Mouse (Mus musculus): ENCODE results near the gene Hoxa6. TPM values are rescaled to one million over a fixed set of nuclear protein-coding genes. Genes with fewer than 3 reads are reported as not detected.
A peak's percentile ranks its signal among the peaks of the same experiment; 100 is the strongest.

Gene Hoxa6
- polyA plus RNA-seq, 1 experiment from 2014 or later = not detected

DNA sequence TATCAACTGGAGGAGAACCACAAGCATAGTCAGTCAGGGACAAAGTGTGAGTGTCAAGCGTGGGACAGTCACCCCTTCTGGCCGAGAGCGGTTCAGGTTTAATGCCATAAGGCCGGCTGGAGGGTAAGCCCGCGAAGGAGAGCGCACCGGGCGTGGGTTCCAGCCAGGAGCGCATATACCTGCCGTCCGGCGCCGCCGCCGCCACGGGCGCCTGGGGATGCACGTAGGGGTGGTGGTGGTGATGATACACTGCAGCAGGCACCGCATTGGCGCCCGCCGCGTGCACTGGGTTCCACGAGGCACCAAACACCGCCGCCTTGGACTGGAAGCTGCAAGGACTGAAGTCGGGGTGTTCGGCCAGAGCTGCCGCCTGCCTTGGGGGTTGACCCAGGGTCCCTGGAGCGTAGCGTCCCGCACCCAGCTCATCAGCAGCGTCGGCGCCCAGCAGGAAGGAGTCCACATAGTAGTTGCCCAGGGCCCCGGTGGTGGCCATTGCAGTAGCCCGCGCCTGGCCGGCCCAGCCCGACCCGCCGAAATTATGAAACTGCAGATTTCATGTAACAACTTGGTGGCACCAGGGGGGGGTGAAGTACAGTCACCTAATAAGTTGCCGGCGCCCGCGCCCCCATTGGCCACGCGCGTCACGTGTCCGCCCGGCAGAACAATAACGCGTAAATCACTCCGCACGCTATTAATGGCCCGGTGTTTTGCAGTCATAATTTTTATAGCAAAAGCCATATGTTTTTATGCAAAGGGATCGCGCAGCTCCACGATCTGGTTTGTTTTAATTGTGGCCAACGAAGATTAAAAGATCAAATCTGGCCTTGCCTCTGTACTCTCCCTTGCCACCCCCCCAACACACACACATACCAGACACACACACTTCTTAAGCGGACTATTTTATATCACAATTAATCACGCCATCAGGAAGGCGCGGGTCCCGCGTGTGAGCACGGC is 17.4 kb upstream of the Hoxa6 start:
- Histone ChIP-seq H3K36me3 (ENCODE audit: inconsistent target) (no peaks in the 10 kb centered on the region), H3K79me2 (ENCODE audit: inconsistent target) (no peaks in the 10 kb centered on the region), H3K4me3 (ENCODE audit: inconsistent target) (no peak overlapping the region), H3K27ac (no peak overlapping the region)
- under 1% methylated on average over 66 of the region's 69 CpGs for WGBS (ENCODE audit: missing documents)

DNA sequence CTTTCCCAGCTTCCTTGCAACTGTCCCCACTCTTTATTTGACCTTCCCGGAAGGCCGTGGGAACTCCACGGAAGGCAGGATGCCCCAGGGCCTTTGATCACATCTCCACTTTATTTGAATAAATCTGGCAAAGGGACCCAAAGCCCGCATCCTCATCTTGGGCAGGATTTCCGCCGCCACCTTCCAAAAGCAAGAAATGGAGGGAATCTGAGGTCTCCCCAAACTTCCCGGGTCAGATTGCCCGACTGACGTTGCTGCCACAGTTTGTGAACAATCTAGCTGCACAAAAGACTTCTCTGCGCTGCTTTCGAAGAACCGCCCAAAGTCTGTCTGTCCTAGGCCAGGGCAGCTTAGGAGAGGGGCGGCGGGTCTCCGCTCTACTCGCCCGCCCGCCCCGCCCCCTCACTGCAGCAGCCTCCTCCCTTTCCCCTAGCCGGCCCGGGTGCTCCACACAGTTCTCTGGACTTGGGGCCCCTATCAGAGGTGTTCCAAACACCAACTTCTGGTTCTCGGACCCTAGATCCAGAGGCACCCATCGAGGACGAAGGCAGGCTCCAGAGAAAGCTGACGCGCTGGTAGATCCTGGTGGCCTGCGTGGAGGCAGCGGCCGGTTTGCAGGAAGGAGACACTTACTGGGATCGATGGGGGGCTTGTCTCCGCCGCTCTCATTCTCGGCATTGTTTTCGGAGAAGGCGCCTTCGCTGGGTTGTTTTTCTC is 16.5 kb upstream of the Hoxa6 start:
- 2% methylated on average over 31 of the region's 36 CpGs for WGBS (ENCODE audit: missing documents)
- Histone ChIP-seq H3K4me3 (ENCODE audit: inconsistent target) (no peak overlapping the region), H3K27ac (no peak overlapping the region), H3K79me2 (ENCODE audit: inconsistent target) (no peaks in the 10 kb centered on the region), H3K36me3 (ENCODE audit: inconsistent target) (no peaks in the 10 kb centered on the region)

DNA sequence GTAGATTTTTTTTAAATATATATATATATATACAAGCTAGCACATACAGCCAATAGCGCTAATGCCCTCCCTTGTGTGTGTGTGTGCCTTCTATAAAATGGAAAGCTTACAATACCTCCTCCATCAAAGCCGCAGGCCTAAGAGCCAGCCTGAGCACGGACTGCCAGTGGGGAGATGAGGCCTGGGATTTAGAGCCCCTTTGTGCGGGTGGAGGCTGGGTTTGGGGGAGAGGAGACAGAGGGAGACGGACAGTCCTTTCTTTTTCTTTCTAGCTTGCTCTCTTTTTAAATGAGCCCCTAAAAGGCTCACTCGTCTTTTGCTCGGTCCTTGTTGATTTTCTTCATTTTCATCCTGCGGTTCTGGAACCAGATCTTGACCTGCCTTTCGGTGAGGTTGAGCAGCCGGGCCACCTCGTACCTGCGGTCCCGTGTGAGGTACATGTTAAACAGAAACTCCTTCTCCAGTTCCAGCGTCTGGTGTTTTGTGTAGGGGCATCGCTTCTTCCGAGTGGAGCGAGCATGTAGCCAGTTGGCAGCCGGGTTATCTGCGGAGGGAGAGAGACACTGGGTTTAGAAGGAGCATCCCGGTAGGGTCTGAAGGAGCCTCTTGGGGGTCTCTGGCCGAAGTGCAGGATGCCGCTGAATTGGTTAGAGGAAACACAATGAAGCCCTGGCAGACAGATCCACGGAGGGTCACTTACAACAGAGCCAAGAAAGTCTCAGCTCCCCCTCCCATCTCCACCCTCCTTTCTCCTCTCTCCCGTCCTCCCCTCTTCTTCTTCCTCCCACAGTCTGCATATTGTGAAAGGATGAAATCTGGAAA is 15.6 kb upstream of the Hoxa6 start:
- Histone ChIP-seq H3K36me3 (ENCODE audit: inconsistent target) (no peaks in the 10 kb centered on the region), H3K4me3 (ENCODE audit: inconsistent target) (no peak overlapping the region), H3K79me2 (ENCODE audit: inconsistent target) (no peaks in the 10 kb centered on the region), H3K27ac (no peak overlapping the region)
- 15% methylated on average over 20 of the region's 24 CpGs for WGBS (ENCODE audit: missing documents)

DNA sequence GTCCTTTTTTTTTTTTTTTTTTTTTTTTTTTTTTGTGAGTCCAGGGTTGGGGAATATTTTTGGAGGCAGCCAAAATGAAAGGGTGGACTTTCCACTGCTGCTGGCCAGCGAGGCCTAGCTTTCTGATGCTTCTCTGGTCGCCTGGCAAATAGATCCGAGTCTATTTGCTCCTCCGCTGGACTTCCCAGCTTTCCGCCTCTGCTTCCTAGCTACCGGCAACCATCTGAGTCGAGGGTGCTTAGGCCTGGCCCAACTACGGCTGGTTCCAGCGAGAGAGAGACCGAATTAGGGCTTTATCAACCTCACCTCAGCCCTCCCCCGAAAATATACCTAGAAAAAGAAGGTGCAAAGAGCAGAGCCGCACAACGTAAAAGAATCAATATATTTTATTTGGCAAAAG is 14.2 kb upstream of the Hoxa6 start:
- no peaks in the 10 kb centered on the region for H3K36me3 ChIP-seq (ENCODE audit: inconsistent target)
- no peak overlapping the region for H3K4me3 ChIP-seq (ENCODE audit: inconsistent target)
- H3K79me2 ChIP-seq (ENCODE audit: inconsistent target) = no peaks in the 10 kb centered on the region
- WGBS (ENCODE audit: missing documents) = 42% methylated on average over 13 of the region's 13 CpGs
- H3K27ac ChIP-seq = no peak overlapping the region

DNA sequence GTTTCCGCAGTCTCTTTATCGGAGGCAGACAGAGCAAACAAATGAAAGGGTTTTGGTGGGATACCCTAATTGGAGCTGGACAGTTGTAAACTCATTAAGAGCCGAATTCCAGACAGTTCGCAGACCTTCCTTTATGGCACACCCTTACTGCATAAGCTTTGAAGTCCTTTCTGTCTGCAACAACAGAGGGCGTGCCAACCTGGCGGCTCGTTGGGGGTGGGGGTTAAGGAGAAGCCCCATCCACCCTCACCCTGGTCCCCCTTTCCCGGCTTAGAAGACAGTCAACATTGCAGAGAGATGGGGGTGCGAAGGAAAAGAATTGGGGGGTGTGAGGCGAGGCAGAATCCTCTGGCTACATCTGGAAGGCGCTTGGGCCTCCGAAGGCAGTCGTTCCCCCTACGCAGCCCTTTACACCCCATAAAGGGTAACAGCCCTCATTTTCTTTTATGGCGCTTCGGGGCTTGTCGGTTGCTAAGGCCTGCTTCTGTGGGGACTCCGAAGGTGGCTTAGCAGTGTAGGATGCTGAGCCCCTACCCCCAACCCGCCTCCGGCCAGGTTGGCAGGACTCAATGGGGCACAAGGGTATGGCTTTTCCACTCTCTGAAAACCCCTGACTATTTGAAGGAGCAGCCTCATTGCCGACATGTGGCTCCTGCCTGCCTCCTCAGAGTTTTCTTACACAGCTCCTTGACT is 13.6 kb upstream of the Hoxa6 start:
- Histone ChIP-seq H3K4me3 (ENCODE audit: inconsistent target) (no peak overlapping the region; the same call in 1 of the 2 replicates), H3K36me3 (ENCODE audit: inconsistent target) (no peaks in the 10 kb centered on the region), H3K27ac (no peak overlapping the region), H3K79me2 (ENCODE audit: inconsistent target) (no peaks in the 10 kb centered on the region)
- WGBS (ENCODE audit: missing documents) = 20% methylated on average over 21 of the region's 21 CpGs

DNA sequence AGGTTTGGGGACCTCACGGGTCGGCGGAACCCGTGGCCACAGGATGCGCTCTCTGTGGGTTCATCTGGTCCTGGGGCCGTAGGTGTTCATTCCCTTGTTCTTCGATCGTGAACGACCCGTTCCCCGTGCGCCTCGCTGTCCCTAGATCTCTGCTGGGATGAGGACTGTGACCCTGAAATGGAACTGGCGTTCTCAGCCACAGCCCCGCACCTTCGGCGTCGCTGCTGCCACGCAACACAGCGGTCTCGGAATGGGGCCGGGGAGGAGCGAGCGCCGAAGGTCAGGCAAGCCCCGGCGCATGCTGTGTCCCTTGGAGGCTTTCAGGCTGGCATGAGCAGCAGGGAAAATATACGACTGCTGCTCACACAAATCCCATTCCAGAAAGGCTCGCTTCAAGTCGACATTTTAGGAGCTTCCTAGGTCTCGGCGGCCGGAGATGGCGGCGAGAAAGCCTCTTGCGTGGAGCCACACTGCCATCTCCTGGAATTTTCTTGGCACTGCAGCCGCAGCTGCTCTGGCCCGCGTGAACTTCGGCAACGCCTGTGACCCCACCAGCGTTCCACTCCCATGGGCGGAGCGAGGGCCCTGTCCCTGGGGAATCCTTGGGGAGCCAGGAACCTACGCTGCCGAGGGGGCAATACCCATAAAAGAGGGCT is 12.9 kb upstream of the Hoxa6 start, which contains the start of gene Hoxa7:
Hoxa7 (minus strand) TSS at position 518 of the 656 bp plus-strand sequence.
- no peak within 1 kb of the TSS for H3K27ac ChIP-seq
- H3K4me3 ChIP-seq (ENCODE audit: inconsistent target) = peak within 1 kb of the TSS; percentile 26
- H3K79me2 ChIP-seq (ENCODE audit: inconsistent target) = no peaks in the 10 kb centered on the region
- no peaks in the 10 kb centered on the region for H3K36me3 ChIP-seq (ENCODE audit: inconsistent target)
- 1% methylated on average over 46 of the region's 46 CpGs for WGBS (ENCODE audit: missing documents)

DNA sequence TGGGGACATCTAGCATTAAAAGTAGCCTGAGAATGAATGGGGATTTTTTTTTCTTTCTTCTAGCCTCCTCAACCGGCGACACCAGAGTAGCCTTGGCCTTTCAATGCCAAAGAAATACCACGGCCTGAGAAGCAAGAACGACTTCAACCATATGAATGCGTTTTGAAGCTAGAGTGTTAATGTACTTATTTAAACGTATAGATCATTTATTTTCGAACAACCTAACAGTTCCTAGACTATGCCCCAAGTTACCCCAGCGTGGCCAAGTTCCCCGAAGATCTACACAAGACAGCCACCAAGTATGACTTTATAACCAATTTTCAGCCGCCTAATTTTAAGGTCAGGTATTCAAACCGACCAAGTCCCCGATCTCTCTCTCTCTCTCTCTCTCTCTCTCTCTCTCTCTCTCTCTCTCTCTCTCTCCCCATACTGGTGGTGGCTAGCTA is 12.4 kb upstream of the Hoxa6 start:
- Histone ChIP-seq H3K79me2 (ENCODE audit: inconsistent target) (no peaks in the 10 kb centered on the region), H3K4me3 (ENCODE audit: inconsistent target) (peak overlapping the region; percentile 26; the same call in 1 of the 2 replicates), H3K36me3 (ENCODE audit: inconsistent target) (no peaks in the 10 kb centered on the region), H3K27ac (no peak overlapping the region)
- WGBS (ENCODE audit: missing documents) = 15% methylated on average over 12 of the region's 12 CpGs

DNA sequence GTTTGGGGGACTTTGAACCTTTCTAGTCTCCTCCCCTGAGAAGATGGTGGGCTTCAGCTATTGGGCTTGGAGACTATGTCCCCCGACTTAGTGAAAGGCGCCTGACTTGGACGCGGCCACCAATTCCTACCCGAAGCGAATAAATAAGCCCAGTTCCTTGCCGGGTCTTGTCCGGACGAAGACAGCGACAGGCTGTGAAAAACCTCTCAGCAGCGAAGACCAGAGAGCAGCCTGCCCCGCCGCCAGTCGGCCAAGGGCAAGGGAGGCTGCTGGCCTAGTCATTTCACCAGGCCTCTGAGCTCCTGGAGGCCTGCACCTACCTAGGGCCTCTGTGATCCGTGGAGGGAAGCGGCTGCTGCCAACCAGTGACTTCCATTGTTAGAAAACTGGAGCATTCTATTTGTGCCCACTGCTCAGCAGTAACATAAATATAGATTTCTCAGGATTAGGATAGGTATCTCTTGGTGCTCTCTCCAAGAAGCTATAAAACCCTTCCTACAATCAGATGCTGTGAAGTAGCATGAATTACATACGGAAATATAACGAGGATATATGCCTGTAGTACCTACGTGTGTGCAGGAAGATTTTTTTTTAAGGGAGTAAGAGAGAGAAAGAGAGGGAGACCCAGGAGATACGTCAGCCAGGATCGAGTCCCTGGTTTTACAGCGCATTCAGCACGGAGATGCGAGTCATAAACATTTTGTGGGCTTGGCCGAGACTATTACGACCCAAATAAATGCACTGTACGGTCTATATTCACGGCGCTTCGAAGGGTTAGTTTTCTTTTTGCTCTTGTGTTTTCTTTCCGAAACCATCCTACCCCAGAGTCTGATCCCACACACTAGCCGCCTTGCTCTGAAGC is 11.7 kb upstream of the Hoxa6 start:
- H3K79me2 ChIP-seq (ENCODE audit: inconsistent target) = no peaks in the 10 kb centered on the region
- H3K4me3 ChIP-seq (ENCODE audit: inconsistent target) = no peak overlapping the region
- H3K36me3 ChIP-seq (ENCODE audit: inconsistent target) = no peaks in the 10 kb centered on the region
- 56% methylated on average over 32 of the region's 32 CpGs for WGBS (ENCODE audit: missing documents)
- H3K27ac ChIP-seq = no peak overlapping the region

DNA sequence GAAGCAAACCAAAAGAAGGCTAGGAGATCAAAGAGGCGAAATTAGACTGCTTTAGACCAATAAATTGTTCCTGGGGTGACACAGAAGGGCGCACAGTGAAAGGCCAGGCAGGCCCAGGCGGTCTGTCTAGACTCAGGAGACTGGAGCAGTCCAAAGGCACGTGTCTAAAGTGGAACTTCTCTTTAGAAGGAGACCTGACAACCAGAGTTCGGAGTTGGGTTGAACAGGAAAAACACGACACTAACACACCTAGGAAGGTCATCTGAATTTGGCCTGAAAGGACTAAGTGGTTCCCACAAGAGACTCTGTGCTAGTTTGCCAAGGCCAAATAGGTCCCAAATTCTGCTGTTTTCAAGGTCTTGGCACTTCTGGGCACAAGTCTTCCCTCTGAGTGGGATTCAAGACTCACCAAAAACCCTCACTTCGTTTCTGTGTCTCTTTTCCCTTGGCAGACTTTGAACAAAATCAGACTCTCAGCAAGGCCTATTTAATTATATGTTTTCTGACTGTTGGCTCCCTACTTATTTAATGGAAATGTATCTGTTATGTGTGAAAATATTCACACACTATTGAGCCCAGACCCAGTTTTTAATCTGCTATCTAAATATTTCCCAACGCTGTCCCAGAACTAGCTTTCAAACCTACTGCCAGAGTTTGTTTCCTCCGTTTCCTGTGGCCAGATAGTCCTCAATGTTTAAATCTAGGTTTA is 10.9 kb upstream of the Hoxa6 start:
- 83% methylated on average over 9 of the region's 9 CpGs for WGBS (ENCODE audit: missing documents)
- H3K36me3 ChIP-seq (ENCODE audit: inconsistent target) = no peaks in the 10 kb centered on the region
- H3K27ac ChIP-seq = no peak overlapping the region
- H3K4me3 ChIP-seq (ENCODE audit: inconsistent target) = no peak overlapping the region
- H3K79me2 ChIP-seq (ENCODE audit: inconsistent target) = no peaks in the 10 kb centered on the region

DNA sequence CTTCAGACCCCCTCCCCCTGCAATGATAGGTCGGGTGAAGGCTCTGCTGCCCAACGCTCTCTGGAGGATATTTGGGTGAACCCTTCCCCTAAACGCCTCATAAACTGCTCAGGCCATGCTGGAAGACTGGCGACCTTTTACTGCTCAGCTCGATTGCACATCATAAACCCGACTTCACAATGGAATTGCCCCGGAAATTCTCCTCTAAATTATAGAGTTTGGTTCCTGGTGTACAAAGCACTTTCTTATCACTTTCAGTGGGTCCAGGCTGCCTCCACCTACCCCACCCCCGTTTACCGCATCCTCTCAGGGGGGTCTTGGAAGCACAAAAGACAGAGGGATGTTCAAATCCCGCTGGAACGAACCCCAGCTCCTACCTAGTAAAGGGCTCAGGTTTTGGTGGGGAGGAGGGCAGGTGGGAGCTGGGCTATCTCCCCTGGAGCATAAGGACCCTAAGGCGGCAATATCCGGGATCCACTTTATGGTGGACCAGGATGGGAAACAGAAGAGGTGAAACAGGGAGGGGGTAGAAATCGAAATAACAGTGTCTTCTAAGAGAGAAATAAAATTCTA is 10.2 kb upstream of the Hoxa6 start:
- no peaks in the 10 kb centered on the region for H3K36me3 ChIP-seq (ENCODE audit: inconsistent target)
- WGBS (ENCODE audit: missing documents) = 49% methylated on average over 14 of the region's 14 CpGs
- H3K79me2 ChIP-seq (ENCODE audit: inconsistent target) = no peaks in the 10 kb centered on the region
- no peak overlapping the region for H3K27ac ChIP-seq
- no peak overlapping the region for H3K4me3 ChIP-seq (ENCODE audit: inconsistent target)

DNA sequence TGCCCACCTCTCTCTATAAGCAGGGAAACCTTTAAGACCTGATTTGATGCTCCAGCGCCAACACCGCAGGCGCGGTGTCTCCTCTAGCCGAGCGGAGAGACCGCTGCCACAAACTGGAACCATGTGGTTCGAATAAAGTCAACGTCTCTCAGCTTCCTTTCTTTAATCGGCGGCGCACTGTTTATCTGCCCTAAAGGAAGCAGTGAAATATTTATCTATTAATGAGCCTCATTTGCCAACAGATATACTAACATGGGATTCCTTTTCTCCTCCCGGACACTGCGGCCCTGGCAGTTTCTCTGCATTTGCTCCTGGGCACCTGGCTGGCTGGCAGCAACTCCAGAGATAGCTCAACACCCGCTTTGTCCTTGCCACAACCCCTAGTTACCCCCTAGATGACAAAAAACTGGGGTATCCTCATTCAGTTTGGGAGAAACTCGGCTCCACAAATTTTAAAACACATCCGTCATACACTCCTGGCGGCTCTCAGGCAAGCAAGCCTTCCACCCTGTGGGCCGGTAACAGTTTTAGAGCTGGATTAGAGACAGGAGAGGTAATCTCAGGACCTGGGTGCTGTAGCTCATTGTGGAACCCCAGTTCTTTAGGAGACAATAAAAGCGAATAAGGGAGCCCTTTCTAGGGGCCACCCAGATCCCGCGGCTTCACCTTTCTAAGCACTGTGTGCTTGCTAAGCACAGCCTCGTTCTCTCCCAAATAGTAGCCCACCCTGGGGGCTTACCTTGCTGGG is 9.5 kb upstream of the Hoxa6 start:
- Histone ChIP-seq H3K27ac (no peak overlapping the region), H3K79me2 (ENCODE audit: inconsistent target) (no peaks in the 10 kb centered on the region), H3K4me3 (ENCODE audit: inconsistent target) (no peak overlapping the region), H3K36me3 (ENCODE audit: inconsistent target) (no peaks in the 10 kb centered on the region)
- WGBS (ENCODE audit: missing documents) = 17% methylated on average over 23 of the region's 23 CpGs

DNA sequence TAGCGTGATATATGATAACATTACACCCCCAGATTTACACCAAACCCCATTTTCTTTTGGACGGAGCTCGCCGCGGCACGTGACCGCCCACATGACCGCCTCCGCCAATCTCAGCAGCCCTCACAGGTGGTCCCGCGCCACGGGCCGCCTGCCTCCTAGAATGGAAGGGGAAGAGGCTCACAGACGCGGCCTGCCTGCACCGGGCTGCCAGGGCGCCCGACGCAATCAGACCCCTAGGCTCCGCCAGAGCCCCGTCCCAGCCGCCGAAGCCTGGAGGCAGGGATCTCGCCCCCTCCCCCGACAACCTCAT is 8.9 kb upstream of the Hoxa6 start:
- peak overlapping the region; percentile 15; the same call in 1 of the 2 replicates for H3K4me3 ChIP-seq (ENCODE audit: inconsistent target)

More for the DNA sequence above, 8.9 kb upstream of the Hoxa6 start:
- WGBS (ENCODE audit: missing documents) = under 1% methylated on average over 23 of the region's 25 CpGs
- Histone ChIP-seq H3K79me2 (ENCODE audit: inconsistent target) (no peaks in the 10 kb centered on the region), H3K36me3 (ENCODE audit: inconsistent target) (no peaks in the 10 kb centered on the region), H3K27ac (no peak overlapping the region)
